Mouse (Mus musculus): ENCODE data around the gene Tmem80.

DNA sequence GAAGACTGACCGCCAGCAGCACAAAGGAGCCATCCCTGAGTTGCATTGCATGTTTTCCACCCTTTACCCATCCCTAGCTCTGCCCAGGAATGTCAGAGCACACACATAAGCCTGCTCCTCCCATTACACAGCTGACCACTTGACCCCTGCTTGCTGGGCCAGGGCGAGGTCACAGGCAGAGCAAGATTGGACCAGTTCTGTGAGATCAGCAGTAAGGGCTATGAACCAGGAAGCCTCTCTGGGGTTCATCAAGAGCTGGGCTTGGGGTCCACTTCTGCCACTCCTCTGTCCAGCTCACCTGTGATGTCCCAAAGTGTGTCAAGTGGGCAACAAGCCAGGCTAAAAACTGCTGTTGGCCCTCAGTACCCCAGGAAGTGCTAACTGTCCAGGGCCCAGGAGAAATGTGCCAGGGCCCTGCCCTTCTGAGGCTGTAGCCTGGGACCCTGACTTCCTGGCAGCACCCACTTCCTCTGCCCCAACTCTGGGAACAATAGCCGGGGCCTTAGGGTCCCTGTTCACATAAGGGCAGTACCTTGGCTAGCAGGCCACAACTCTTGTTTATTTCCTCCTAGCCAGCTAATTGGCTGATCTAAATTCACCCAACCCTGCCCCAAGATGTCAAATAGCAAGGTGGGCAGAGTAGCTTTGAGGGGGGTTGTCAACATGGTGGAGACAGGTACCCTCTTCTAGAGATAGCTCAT, 10.3 kb downstream of the Tmem80 start:
- TF ChIP-seq POLR2A (IDR thresholded peaks at IDR 0.05; ENCODE audit: low read depth, low read length) (no peak), CTCF (IDR thresholded peaks at IDR 0.05; ENCODE audit: extremely low read depth, insufficient read depth, insufficient read length, insufficient replicate concordance) (no peak)
